Mouse (Mus musculus) intestine, embryonic 14.5 days (tissue): ENCODE data around the gene Fbxo6. TPM values are rescaled to one million over a fixed set of nuclear protein-coding genes. Genes with fewer than 3 reads are reported as not detected.

Experiments
- ATAC-seq: fragments of 200-750 bp; cut with Nextera tagmentation; replicated peaks from 2 replicates; pipeline ENCODE4 v1.8.0; 2017; ENCODE audit warnings: low read depth, moderate number of reproducible peaks, moderate TSS enrichment, moderate library complexity; ENCODE audit not compliant: low FRiP score, low TSS enrichment
- DNase-seq: peaks from one replicate; pipeline ENCODE4 v3.0.0-alpha.2; 2018; ENCODE audit warnings: low spot score
- H3K27ac ChIP-seq: fragments of 300-500 bp; sonication (generic); 2 replicates; pipeline ENCODE4 v1.5.1; 2014; ENCODE audit warnings: low read depth, mild to moderate bottlenecking, control low read depth
- H3K27me3 ChIP-seq: fragments of 300-500 bp; sonication (generic); replicated peaks from 2 replicates; pipeline ENCODE4 v1.6.1; 2014; ENCODE audit warnings: low read length, control low read depth; ENCODE audit not compliant: control insufficient read depth, insufficient read depth
- H3K36me3 ChIP-seq: fragments of 300-500 bp; sonication (generic); 2 replicates; pipeline ENCODE4 v1.6.1; 2014; ENCODE audit warnings: low read length, control low read depth; ENCODE audit not compliant: control insufficient read depth, insufficient read depth
- H3K4me1 ChIP-seq: fragments of 300-500 bp; sonication (generic); replicated peaks from 2 replicates; pipeline ENCODE4 v1.6.1; 2014; ENCODE audit warnings: low read length, control low read depth, mixed read lengths; ENCODE audit not compliant: control insufficient read depth, insufficient read depth
- H3K4me2 ChIP-seq: fragments of 300-500 bp; sonication (generic); 2 replicates; pipeline ENCODE4 v1.6.1; 2014; ENCODE audit warnings: low read length
- H3K4me3 ChIP-seq: fragments of 300-500 bp; sonication (generic); 2 replicates; pipeline ENCODE4 v1.5.1; 2014; ENCODE audit warnings: low read depth, low read length, control low read depth, mixed read lengths
- H3K9ac ChIP-seq: fragments of 300-500 bp; sonication (generic); 2 replicates; pipeline ENCODE4 v1.6.1; 2014; ENCODE audit warnings: mild to moderate bottlenecking, low read length
- H3K9me3 ChIP-seq: fragments of 300-500 bp; sonication (generic); 2 replicates; pipeline ENCODE4 v1.6.1; 2016; ENCODE audit warnings: low read length, control low read depth; ENCODE audit not compliant: control insufficient read depth
- WGBS: fragments of 180-500 bp; shearing (Covaris S2); extraction: QIAGEN DNeasy Blood & Tissue Kit; methylation state at CpG from one replicate; pipeline ENCODE4 v1.1.7; 2014; 5-methylcytosine and 5-hydroxymethylcytosine counted together
- polyA plus RNA-seq: library from polyadenylated mRNA; unstranded; fragments of >200 nt; fragmentation: Nextera tagmentation; extraction: Ambion mirVana; gene quantifications from 2 replicates; pipeline ENCODE4 v1.2.1, GENCODE M21; 2014

Fbxo6 gene
- polyA plus RNA-seq, 1 experiment from 2014 or later, result 12.6 TPM

- peak; percentile 93 for DNase-seq
- peak overlapping the region; percentile 23; the same call in 1 of the 2 replicates for H3K4me2 ChIP-seq
- no peaks in the 10 kb centered on the region for H3K4me1 ChIP-seq
- no peaks in the 10 kb centered on the region for H3K27me3 ChIP-seq
- no peak overlapping the region for H3K27ac ChIP-seq
- WGBS, result 3% methylated on average over 15 of the region's 15 CpGs
- no peak overlapping the region for H3K4me3 ChIP-seq
- peak; percentile 54 for ATAC-seq
- H3K36me3 ChIP-seq, result no peaks in the 10 kb centered on the region
- 0 out of 2 replicates have a peak, but pooled peaks cover 5% of the 10 kb centered on the region for H3K9me3 ChIP-seq
- no peak overlapping the region for H3K9ac ChIP-seq
These were observed 37.1 kb downstream of the Fbxo6 start for GRCm38 (mm10) chr4:148114758-148115391.

DNA sequence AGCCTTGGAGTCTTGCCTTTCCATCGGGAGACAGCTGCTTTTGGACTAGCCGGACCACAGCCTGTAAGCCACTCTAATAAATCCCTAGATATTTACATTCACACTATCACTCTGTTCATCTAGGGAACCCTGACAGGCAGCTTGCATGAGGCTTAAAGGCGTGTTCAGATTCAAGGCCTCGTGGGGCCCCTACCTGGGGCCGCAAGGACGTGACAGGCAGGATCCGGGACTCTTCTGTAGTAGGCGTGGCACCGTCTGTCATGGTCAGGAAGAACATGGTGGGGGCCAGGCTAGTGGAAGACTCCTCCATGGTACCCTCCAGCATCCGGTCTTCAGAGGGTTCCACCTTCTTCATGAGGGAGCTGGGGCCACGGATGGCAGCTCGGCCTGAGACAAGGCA lies 39.4 kb downstream of the Fbxo6 start:
- H3K4me2 ChIP-seq, result no peak overlapping the region
- no peaks in the 10 kb centered on the region for H3K36me3 ChIP-seq
- H3K9ac ChIP-seq, result no peak overlapping the region
- H3K4me3 ChIP-seq, result no peak overlapping the region
- no peak for DNase-seq
- 0 out of 2 replicates have a peak, but pooled peaks cover 5% of the 10 kb centered on the region for H3K9me3 ChIP-seq
- no peaks in the 10 kb centered on the region for H3K27me3 ChIP-seq
- no peak overlapping the region for H3K27ac ChIP-seq
- 74% methylated on average over 12 of the region's 12 CpGs for WGBS
- no peaks in the 10 kb centered on the region for H3K4me1 ChIP-seq
- ATAC-seq, result no peak

GRCm38 (mm10) chr4:148109215-148109614 lies 42.7 kb downstream of the Fbxo6 start:
- no peak overlapping the region for H3K9ac ChIP-seq
- H3K27me3 ChIP-seq, result no peaks in the 10 kb centered on the region
- no peaks in the 10 kb centered on the region for H3K36me3 ChIP-seq
- no peaks in the 10 kb centered on the region for H3K4me1 ChIP-seq
- 80% methylated on average over 5 of the region's 5 CpGs for WGBS
- ATAC-seq (no peak), DNase-seq (no peak)
- no peak overlapping the region for H3K4me3 ChIP-seq
- no peaks in the 10 kb centered on the region for H3K9me3 ChIP-seq
- no peak overlapping the region for H3K4me2 ChIP-seq
- no peak overlapping the region for H3K27ac ChIP-seq

DNA sequence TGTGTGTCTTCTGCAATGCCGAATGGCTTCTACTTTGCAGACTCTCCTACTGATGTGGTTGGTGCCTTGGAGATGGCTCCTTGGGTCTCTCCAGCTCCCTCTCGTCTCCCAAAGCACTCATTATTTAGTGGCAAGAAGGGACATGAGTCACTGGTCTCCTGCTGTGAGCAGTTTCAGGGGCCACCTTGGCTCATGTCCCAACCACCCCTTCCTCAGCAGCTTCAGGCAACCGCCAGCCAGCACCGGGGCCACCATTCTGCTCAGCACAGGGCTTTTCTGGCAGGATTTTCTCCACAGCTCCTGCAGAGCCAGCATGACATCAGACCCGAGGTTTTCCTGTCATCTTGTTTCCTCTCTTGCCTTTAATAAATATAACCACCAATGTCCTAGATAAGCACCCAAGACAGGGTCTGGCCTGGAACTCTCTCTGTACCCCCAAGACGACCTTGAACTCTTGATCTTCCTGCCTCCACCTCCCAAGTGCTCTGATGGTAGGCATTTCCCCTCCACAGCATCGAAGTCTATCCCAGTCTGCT lies 43.3 kb downstream of the Fbxo6 start:
- no peak overlapping the region for H3K27ac ChIP-seq
- ATAC-seq, result no peak
- H3K4me3 ChIP-seq, result no peak overlapping the region
- no peaks in the 10 kb centered on the region for H3K9me3 ChIP-seq
- 51% methylated on average over 7 of the region's 7 CpGs for WGBS
- no peak overlapping the region for H3K4me2 ChIP-seq
- no peak overlapping the region for H3K9ac ChIP-seq
- no peak for DNase-seq
- no peaks in the 10 kb centered on the region for H3K36me3 ChIP-seq
- no peaks in the 10 kb centered on the region for H3K4me1 ChIP-seq
- no peaks in the 10 kb centered on the region for H3K27me3 ChIP-seq

DNA sequence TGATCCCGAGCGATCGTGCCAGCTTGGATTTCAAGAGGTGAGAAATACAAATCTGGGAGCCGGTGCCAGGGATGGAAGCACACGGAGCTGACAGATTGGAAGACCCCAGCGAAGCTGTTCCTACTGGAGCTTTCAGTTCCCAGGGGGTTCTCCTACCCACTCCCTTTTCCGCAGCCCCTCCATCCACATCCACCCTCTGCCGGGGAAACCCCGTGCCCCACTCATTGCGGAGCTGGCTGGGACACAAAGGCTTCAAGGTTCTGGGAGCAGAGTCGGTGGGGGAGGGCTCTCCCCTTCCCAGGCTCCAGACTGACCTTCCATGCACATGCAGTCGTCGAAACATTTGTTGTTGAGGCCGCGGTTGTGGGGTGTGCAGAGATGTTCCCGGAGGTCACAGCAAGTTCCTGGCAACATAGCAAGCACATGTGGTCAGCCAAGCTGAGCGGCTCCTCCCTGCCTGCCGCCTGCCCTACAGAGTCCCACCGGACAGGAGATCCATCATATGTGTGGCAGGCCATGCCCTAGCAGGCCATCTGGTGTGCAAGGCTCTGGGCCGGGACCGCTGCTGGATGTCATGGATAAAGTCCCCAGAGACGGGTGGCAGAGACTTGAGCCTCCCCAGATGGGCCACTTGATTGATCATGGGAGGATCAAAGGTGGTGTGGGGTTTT lies 44.2 kb downstream of the Fbxo6 start:
- ATAC-seq, result peak; percentile 26; the same call in 1 of the 2 replicates
- no peaks in the 10 kb centered on the region for H3K36me3 ChIP-seq
- no peak for DNase-seq
- H3K4me1 ChIP-seq, result no peaks in the 10 kb centered on the region
- H3K27me3 ChIP-seq, result no peaks in the 10 kb centered on the region
- no peak overlapping the region for H3K27ac ChIP-seq
- H3K9ac ChIP-seq, result no peak overlapping the region
- WGBS, result 28% methylated on average over 22 of the region's 22 CpGs
- H3K9me3 ChIP-seq, result no peaks in the 10 kb centered on the region
- no peak overlapping the region for H3K4me2 ChIP-seq
- H3K4me3 ChIP-seq, result no peak overlapping the region

- DNase-seq (no peak), ATAC-seq (no peak)
- no peaks in the 10 kb centered on the region for H3K27me3 ChIP-seq
- peaks cover 3% of the 10 kb centered on the region for H3K4me1 ChIP-seq
- H3K36me3 ChIP-seq, result no peaks in the 10 kb centered on the region
- H3K9ac ChIP-seq, result no peak overlapping the region
- no peak overlapping the region for H3K4me2 ChIP-seq
- WGBS, result 84% methylated on average over 3 of the region's 3 CpGs
- H3K4me3 ChIP-seq, result no peak overlapping the region
- H3K27ac ChIP-seq, result no peak overlapping the region
- H3K9me3 ChIP-seq, result no peaks in the 10 kb centered on the region
These were observed 47.8 kb downstream of the Fbxo6 start for GRCm38 (mm10) chr4:148104146-148104545.

DNA sequence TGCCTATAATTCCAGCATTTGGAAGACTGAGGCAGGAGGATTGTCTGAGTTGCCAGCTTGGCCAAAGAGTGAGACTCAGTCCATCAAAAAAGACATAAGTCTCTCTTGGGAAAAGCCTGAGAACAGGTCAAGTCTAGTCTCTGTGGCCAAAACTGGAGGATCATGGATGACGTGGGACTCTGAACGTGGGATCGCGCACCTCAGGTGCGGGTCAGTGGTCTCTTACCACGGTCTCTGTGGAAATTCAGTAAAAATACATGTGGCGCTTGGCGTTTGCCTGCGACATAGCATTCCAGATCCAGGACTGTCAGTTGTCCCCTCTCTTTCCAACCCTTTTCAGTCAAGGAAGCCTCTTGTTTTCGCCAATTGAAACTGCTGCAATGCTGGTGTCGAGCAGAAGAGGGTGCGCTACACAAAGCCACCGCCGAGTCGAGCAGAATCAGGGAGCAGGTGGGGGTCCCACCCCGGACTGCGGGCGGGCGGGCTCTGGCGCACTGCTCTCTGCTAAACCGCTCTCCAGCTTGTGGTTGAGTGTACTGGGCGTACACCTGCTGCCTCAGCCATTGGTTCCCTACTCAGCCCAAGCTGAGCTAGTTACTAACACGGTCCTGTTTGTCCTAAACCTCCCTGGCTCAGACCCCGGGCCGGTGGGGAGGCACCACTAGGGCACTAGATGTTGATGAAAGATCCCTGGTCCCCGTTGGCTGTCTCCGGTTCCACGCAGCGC lies 50.0 kb downstream of the Fbxo6 start:
- H3K27me3 ChIP-seq, result no peaks in the 10 kb centered on the region
- WGBS, result 17% methylated on average over 29 of the region's 29 CpGs
- H3K9me3 ChIP-seq, result no peaks in the 10 kb centered on the region
- H3K4me3 ChIP-seq, result peak overlapping the region; percentile 21; the same call in 1 of the 2 replicates
- ATAC-seq (peak; percentile 71), DNase-seq (peak; percentile 75)
- H3K9ac ChIP-seq, result no peak overlapping the region
- no peaks in the 10 kb centered on the region for H3K36me3 ChIP-seq
- no peak overlapping the region for H3K27ac ChIP-seq
- H3K4me2 ChIP-seq, result peak overlapping the region; percentile 46
- peaks cover 3% of the 10 kb centered on the region for H3K4me1 ChIP-seq

GRCm38 (mm10) chr4:148098666-148099065 lies 53.3 kb downstream of the Fbxo6 start:
- no peak overlapping the region for H3K27ac ChIP-seq
- H3K9me3 ChIP-seq, result no peaks in the 10 kb centered on the region
- H3K36me3 ChIP-seq, result no peaks in the 10 kb centered on the region
- no peak overlapping the region for H3K9ac ChIP-seq
- no peaks in the 10 kb centered on the region for H3K27me3 ChIP-seq
- no peak overlapping the region for H3K4me3 ChIP-seq
- no peak for ATAC-seq
- peaks cover 3% of the 10 kb centered on the region for H3K4me1 ChIP-seq
- 91% methylated on average over 3 of the region's 3 CpGs for WGBS
- DNase-seq, result no peak
- no peak overlapping the region for H3K4me2 ChIP-seq
